Mouse (Mus musculus): ENCODE results near the gene Nbea.

- TF ChIP-seq GATA1 (IDR thresholded peaks at IDR 0.05; ENCODE audit: low read length) (no peak), TAL1 (IDR thresholded peaks at IDR 0.05; ENCODE audit: low read length) (no peak)
These were observed 439.6 kb downstream of the Nbea start for GRCm38 (mm10) chr3:55743885-55744284.

Measured in erythroblast, embryonic 14.5 days (primary cell).